16 mouse cellular contexts compared by ENCODE assay signal in genomic region chr9:78504133-78504532, GRCm38 (mm10). TPM values are rescaled to one million over a fixed set of nuclear protein-coding genes. Genes with fewer than 3 reads are reported as not detected.
A peak's percentile ranks its signal among the peaks of the same experiment; 100 is the strongest.
DNase-seq lines count a peak whose midpoint lies in the region; ATAC-seq and TF ChIP-seq lines count a peak whose summit lies in the region.
"Had no signal": no experiment of that assay in that cellular context is flagged by ENCODE, and none has a peak within 500 bp of the region (broad histone marks: within the 10 kb centered on the region; RNA-seq: fewer than 3 reads in every experiment).

No protein-coding gene starts in this region.

- DNase-seq in embryonic facial prominence, embryonic 10.5 days (ENCODE audit: low spot score) = no peak
- peak; percentile 37 for DNase-seq in midbrain, embryonic 14.5 days
- DNase-seq in gastrocnemius, adult 2 months = no peak
- no peak for DNase-seq in left cerebral cortex, postnatal 4 days
- no peak for DNase-seq in left cerebral cortex, adult 18-20 months (ENCODE audit: low spot score in 2 of 2)
- DNase-seq: adrenal gland, postnatal 36 days; cerebellum, adult 11 months; heart, postnatal 4 days; layer of hippocampus, adult 9-11 months; liver, embryonic 13.5 days; lung, postnatal 4 days; thymus, postnatal 25 days had no signal

- 64% methylated on average over 4 of the region's 4 CpGs for WGBS in embryonic facial prominence, embryonic 10.5 days
- 65% methylated on average over 4 of the region's 4 CpGs for WGBS in hindbrain, embryonic 12.5 days
- 57% methylated on average over 4 of the region's 4 CpGs for WGBS in midbrain, embryonic 14.5 days

- peaks cover 77% of the 10 kb centered on the region for H3K4me1 ChIP-seq in E14TG2a.4 (replicated peaks; ENCODE audit: low read depth, low read length)
- peaks cover 35% of the 10 kb centered on the region for H3K4me1 ChIP-seq in embryonic facial prominence, embryonic 10.5 days
- peaks cover 19% of the 10 kb centered on the region for H3K4me1 ChIP-seq in hindbrain, embryonic 12.5 days
- H3K4me1 ChIP-seq in midbrain, embryonic 14.5 days (ENCODE audit: control insufficient read depth, insufficient read depth, low read length) = peaks cover 25% of the 10 kb centered on the region; the same call in 1 of the 2 replicates

- H3K27me3 ChIP-seq in E14TG2a.4 (ENCODE audit: insufficient read depth, low read length) = no peaks in the 10 kb centered on the region
- H3K27me3 ChIP-seq in embryonic facial prominence, embryonic 10.5 days (replicated peaks; ENCODE audit: low read depth, poor library complexity, severe bottlenecking) = no peaks in the 10 kb centered on the region
- H3K27me3 ChIP-seq in hindbrain, embryonic 12.5 days = no peaks in the 10 kb centered on the region
- no peaks in the 10 kb centered on the region for H3K27me3 ChIP-seq in midbrain, embryonic 14.5 days (ENCODE audit: control insufficient read depth, insufficient read depth, low read length)

- TF ChIP-seq CTCF in E14TG2a.4 (conservative IDR thresholded peaks at IDR 0.05; ENCODE audit: low read length) = no peak
- TF ChIP-seq CTCF in gastrocnemius, adult 2 months (IDR thresholded peaks at IDR 0.05) = no peak

- peaks cover 17% of the 10 kb centered on the region for H3K36me3 ChIP-seq in E14TG2a.4 (ENCODE audit: insufficient read depth, low read length)
- no peaks in the 10 kb centered on the region for H3K36me3 ChIP-seq in embryonic facial prominence, embryonic 10.5 days (replicated peaks)
- H3K36me3 ChIP-seq in hindbrain, embryonic 12.5 days = no peaks in the 10 kb centered on the region
- 0 out of 2 replicates have a peak, but pooled peaks cover 11% of the 10 kb centered on the region for H3K36me3 ChIP-seq in midbrain, embryonic 14.5 days (ENCODE audit: control insufficient read depth, insufficient read depth, low read length)
- H3K36me3 ChIP-seq: liver, embryonic 13.5 days had no signal

- no peak for ATAC-seq in hindbrain, embryonic 12.5 days (ENCODE audit: low FRiP score)
- no peak for ATAC-seq in midbrain, embryonic 14.5 days (ENCODE audit: low FRiP score, low TSS enrichment)
- ATAC-seq: CD4-positive, CD25-positive, alpha-beta regulatory T cell, adult 4 months had no signal

- H3K9ac ChIP-seq in hindbrain, embryonic 12.5 days = no peak overlapping the region
- peak overlapping the region; percentile 36; the same call in 1 of the 2 replicates for H3K9ac ChIP-seq in midbrain, embryonic 14.5 days (replicated peaks; ENCODE audit: low read length)
- H3K9ac ChIP-seq: liver, embryonic 13.5 days had no signal

- H3K4me3 ChIP-seq in E14TG2a.4 (replicated peaks; ENCODE audit: low read length) = peak overlapping the region; percentile 71
- H3K4me3 ChIP-seq in embryonic facial prominence, embryonic 10.5 days = no peak overlapping the region
- no peak overlapping the region for H3K4me3 ChIP-seq in hindbrain, embryonic 12.5 days
- peak overlapping the region; percentile 25; the same call in 1 of the 2 replicates for H3K4me3 ChIP-seq in midbrain, embryonic 14.5 days (replicated peaks; ENCODE audit: low read depth, low read length)
- no peak overlapping the region for H3K4me3 ChIP-seq in gastrocnemius, adult 2 months
- H3K4me3 ChIP-seq: erythroblast, embryonic 14.5 days; liver, embryonic 13.5 days had no signal

- H3K4me2 ChIP-seq in hindbrain, embryonic 12.5 days (replicated peaks) = no peak overlapping the region
- peak overlapping the region; percentile 44 for H3K4me2 ChIP-seq in midbrain, embryonic 14.5 days (ENCODE audit: low read length)
- H3K4me2 ChIP-seq: liver, embryonic 13.5 days had no signal

- intact Hi-C loops in gastrocnemius, adult 2 months (cut with DNase I) = no loop called here
- intact Hi-C loops in left cerebral cortex, postnatal 4 days (cut with DNase I) = no loop called here

- H3K27ac ChIP-seq in embryonic facial prominence, embryonic 10.5 days (replicated peaks) = peak overlapping the region; percentile 92
- H3K27ac ChIP-seq in hindbrain, embryonic 12.5 days = peak overlapping the region; percentile 94
- H3K27ac ChIP-seq in midbrain, embryonic 14.5 days (replicated peaks; ENCODE audit: low read depth, low read length) = peak overlapping the region; percentile 96
- no peak overlapping the region for H3K27ac ChIP-seq in gastrocnemius, adult 2 months
- H3K27ac ChIP-seq: liver, embryonic 13.5 days had no signal

- H3K9me3 ChIP-seq in E14TG2a.4 (ENCODE audit: low read length) = no peaks in the 10 kb centered on the region
- no peaks in the 10 kb centered on the region for H3K9me3 ChIP-seq in embryonic facial prominence, embryonic 10.5 days
- no peaks in the 10 kb centered on the region for H3K9me3 ChIP-seq in hindbrain, embryonic 12.5 days (replicated peaks)
- no peaks in the 10 kb centered on the region for H3K9me3 ChIP-seq in midbrain, embryonic 14.5 days (ENCODE audit: control insufficient read depth, low read length)
- H3K9me3 ChIP-seq: liver, embryonic 13.5 days had no signal

RNA-seq across cellular contexts. Expression of gene Eef1a1, which starts 15.2 kb away (rescaled TPM):
- polyA plus RNA-seq in embryonic facial prominence, embryonic 10.5 days (2016; fragmentation: Nextera tagmentation; extraction: Ambion mirVana) = 3,747 and 3,838 TPM in 2 replicates
- polyA plus RNA-seq in hindbrain, embryonic 12.5 days (2016; fragmentation: Nextera tagmentation; extraction: Ambion mirVana) = 3,262 and 3,359 TPM in 2 replicates
- polyA plus RNA-seq in midbrain, embryonic 14.5 days (2014; fragmentation: Nextera tagmentation; extraction: Ambion mirVana) = 3,788 and 4,401 TPM in 2 replicates
- 100 to 1,000 TPM; 390 to 557 TPM for total RNA-seq in gastrocnemius, adult 2 months (2021)
- 1,000 to 10,000 TPM; 5,205 to 5,346 TPM for total RNA-seq in left cerebral cortex, postnatal 4 days (2021)
- total RNA-seq in left cerebral cortex, adult 18-20 months (2021) = 1,000 to 10,000 TPM; 2,328 to 2,361 TPM

RNA-seq across cellular contexts. Expression of gene Gm17324, which starts 55.5 kb away (rescaled TPM):
- 0.30 and 0.78 TPM in 2 replicates for polyA plus RNA-seq in embryonic facial prominence, embryonic 10.5 days (2016; fragmentation: Nextera tagmentation; extraction: Ambion mirVana)
- 0.84 and 1.3 TPM in 2 replicates for polyA plus RNA-seq in hindbrain, embryonic 12.5 days (2016; fragmentation: Nextera tagmentation; extraction: Ambion mirVana)
- 0.92 and 1.4 TPM in 2 replicates for polyA plus RNA-seq in midbrain, embryonic 14.5 days (2014; fragmentation: Nextera tagmentation; extraction: Ambion mirVana)
- not detected for total RNA-seq in gastrocnemius, adult 2 months (2021)
- total RNA-seq in left cerebral cortex, postnatal 4 days (2021) = under 1 TPM in 1 of 2 experiments, not detected in 1; 0.66 TPM
- under 1 TPM in 1 of 2 experiments, not detected in 1; 0.42 TPM for total RNA-seq in left cerebral cortex, adult 18-20 months (2021)
- total RNA-seq: heart, postnatal 4 days had no signal

RNA-seq across cellular contexts. Expression of gene Mto1, which starts 56.1 kb away (rescaled TPM):
- 23.0 and 23.8 TPM in 2 replicates for polyA plus RNA-seq in embryonic facial prominence, embryonic 10.5 days (2016; fragmentation: Nextera tagmentation; extraction: Ambion mirVana)
- polyA plus RNA-seq in hindbrain, embryonic 12.5 days (2016; fragmentation: Nextera tagmentation; extraction: Ambion mirVana) = 23.2 and 26.9 TPM in 2 replicates
- 22.3 and 27.4 TPM in 2 replicates for polyA plus RNA-seq in midbrain, embryonic 14.5 days (2014; fragmentation: Nextera tagmentation; extraction: Ambion mirVana)
- total RNA-seq in gastrocnemius, adult 2 months (2021) = 10 to 100 TPM; 19.8 to 22.0 TPM
- total RNA-seq in left cerebral cortex, postnatal 4 days (2021) = 10 to 100 TPM; 24.2 to 26.1 TPM
- 10 to 100 TPM; 25.3 to 25.7 TPM for total RNA-seq in left cerebral cortex, adult 18-20 months (2021)

Comparison
In these comparisons a context has a peak if more than half of its experiments do, and no peak if none do; other contexts are left out.
1. H3K4me3 ChIP-seq: peak in E14TG2a.4 (single experiment) and midbrain, embryonic 14.5 days (single experiment); none in embryonic facial prominence, embryonic 10.5 days (single experiment), hindbrain, embryonic 12.5 days (single experiment) and gastrocnemius, adult 2 months (single experiment).
2. RNA of gene Eef1a1, which starts 15.2 kb away (total RNA-seq): 5,205 to 5,346 TPM in left cerebral cortex, postnatal 4 days and 2,328 to 2,361 TPM in left cerebral cortex, adult 18-20 months; 390 to 557 TPM in gastrocnemius, adult 2 months; every median in the first group is over 4 times any median in the second.